Mouse (Mus musculus) forebrain, embryonic 10.5 days (tissue): Measurements from ENCODE around the gene Plppr2. TPM values are rescaled to one million over a fixed set of nuclear protein-coding genes. Genes with fewer than 3 reads are reported as not detected.
A peak's percentile ranks its signal among the peaks of the same experiment; 100 is the strongest.

Experiments
- DNase-seq: peaks from one replicate; pipeline ENCODE4 v3.0.0-alpha.2; 2017; ENCODE audit warnings: low spot score; ENCODE audit errors: extremely low spot score
- H3K27ac ChIP-seq: fragments of 300-500 bp; sonication (generic); 2 replicates; pipeline ENCODE4 v1.5.1; 2016; ENCODE audit warnings: mild to moderate bottlenecking
- H3K27me3 ChIP-seq: fragments of 300-500 bp; sonication (generic); 2 replicates; pipeline ENCODE4 v1.6.1; 2016; ENCODE audit warnings: mild to moderate bottlenecking; ENCODE audit not compliant: poor library complexity, severe bottlenecking
- H3K36me3 ChIP-seq: fragments of 300-500 bp; sonication (generic); replicated peaks from 2 replicates; pipeline ENCODE4 v1.6.1; 2016; ENCODE audit warnings: mild to moderate bottlenecking, moderate library complexity
- H3K4me1 ChIP-seq: fragments of 300-500 bp; sonication (generic); 2 replicates; pipeline ENCODE4 v1.6.1; 2016
- H3K4me3 ChIP-seq: fragments of 300-500 bp; sonication (generic); 2 replicates; pipeline ENCODE4 v1.5.1; 2016; ENCODE audit warnings: mild to moderate bottlenecking, moderate library complexity
- H3K9me3 ChIP-seq: fragments of 300-500 bp; sonication (generic); 2 replicates; pipeline ENCODE4 v1.6.1; 2016; ENCODE audit warnings: mild to moderate bottlenecking, moderate library complexity
- WGBS: fragments of 180-500 bp; shearing (Covaris S2); methylation state at CpG from one replicate; pipeline ENCODE4 v1.1.7; 2016; 5-methylcytosine and 5-hydroxymethylcytosine counted together
- polyA plus RNA-seq: library from polyadenylated mRNA; unstranded; fragments of >200 nt; fragmentation: Nextera tagmentation; extraction: Ambion mirVana; gene quantifications from 2 replicates; pipeline ENCODE4 v1.2.1, GENCODE M21; 2016

The Plppr2 gene
- polyA plus RNA-seq, 1 experiment from 2014 or later: 11.5 TPM

DNA sequence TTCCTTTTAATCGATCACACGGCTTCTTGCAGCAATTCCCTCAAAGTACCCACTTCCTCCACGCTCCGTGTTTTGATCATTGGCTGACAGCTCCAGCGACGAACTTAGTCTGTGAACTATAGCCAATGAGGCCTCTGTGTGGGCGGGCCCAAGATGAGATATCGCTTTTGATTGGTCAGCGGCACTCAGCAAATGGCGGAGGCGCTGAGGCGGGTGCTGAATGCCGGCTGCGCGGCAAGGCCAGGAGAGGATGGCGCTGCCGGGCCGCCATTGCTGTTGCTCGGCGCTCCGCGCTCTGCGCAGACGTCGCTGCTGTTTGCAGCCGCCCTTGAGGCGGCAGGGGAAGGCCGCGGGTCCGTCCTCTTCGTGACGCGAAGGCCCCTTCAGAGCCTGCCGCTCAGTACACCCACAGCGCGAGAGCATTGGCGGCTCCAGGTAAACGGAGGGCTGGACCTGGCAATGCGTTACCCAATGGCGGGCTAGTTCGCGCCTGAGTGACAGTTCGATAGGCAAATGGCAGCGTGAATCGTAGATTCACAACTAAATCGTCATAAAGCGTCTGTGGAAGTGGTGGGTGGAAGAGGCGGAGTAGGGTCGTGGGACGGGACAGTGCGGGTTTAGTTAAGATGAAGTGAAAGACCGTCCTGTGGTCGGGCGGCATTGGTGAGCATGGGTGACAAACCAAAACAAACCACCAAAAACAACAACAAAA, 18.9 kb downstream of the Plppr2 start, which contains the start of gene Swsap1:
Gene Swsap1, plus strand, starts transcription at position 186 of the 712 bp plus-strand sequence.
- WGBS: under 1% methylated on average over 54 of the region's 54 CpGs
- peak; percentile 97 for DNase-seq
- Histone ChIP-seq H3K36me3 (peaks cover 9% of the 10 kb centered on the region; the same call in 1 of the 2 replicates), H3K9me3 (no peaks in the 10 kb centered on the region), H3K4me3 (peak within 1 kb of the TSS; percentile 75), H3K4me1 (peaks cover 28% of the 10 kb centered on the region), H3K27me3 (peaks cover 21% of the 10 kb centered on the region), H3K27ac (peak within 1 kb of the TSS; percentile 96)

DNA sequence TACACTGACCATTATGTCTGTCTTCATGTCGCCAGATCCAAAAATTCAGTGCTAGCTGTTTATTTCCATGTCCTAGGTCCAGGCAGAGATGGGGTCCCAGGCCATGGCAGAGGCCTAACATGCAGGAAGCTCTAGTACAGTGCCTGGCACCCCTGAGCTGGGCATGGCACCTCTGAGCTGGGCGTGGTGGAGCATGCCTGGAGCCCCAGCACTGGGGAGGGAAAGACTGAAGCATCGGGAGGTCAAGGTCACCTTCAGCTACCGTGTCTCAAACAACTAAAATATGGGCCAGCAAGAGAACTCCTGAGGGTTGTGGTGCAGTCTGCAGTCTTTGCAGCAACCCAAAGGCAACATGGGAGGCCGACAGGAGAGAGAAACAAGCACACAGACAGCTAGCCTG, 21.5 kb downstream of the Plppr2 start:
- no peaks in the 10 kb centered on the region for H3K9me3 ChIP-seq
- no peak overlapping the region for H3K27ac ChIP-seq
- H3K4me1 ChIP-seq: peaks cover 50% of the 10 kb centered on the region
- H3K27me3 ChIP-seq: peaks cover 47% of the 10 kb centered on the region
- no peak for DNase-seq
- no peak overlapping the region; the same call in 1 of the 2 replicates for H3K4me3 ChIP-seq
- 92% methylated on average over 5 of the region's 5 CpGs for WGBS
- H3K36me3 ChIP-seq: peaks cover 9% of the 10 kb centered on the region; the same call in 1 of the 2 replicates

DNA sequence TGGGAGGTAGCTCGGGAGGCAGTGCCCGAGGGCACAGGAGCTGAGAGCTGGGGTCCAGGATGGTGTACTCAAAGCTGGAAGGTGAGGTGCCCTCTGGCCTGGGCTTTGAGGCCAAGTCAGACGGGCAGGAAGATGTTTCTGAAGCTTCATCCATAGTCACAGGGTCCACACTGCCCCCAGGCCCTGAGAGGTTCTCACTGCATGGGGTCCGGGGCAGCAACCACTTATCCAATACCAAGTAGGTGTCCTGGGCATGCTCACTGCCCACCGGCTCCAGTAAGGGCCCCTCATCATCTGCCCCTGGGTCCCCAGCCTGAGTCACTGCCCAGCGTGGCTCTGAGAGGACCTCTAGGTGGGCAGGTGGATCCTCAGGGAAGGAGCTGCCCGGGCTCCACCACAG, 22.4 kb downstream of the Plppr2 start:
- Histone ChIP-seq H3K27ac (no peak overlapping the region), H3K36me3 (peaks cover 9% of the 10 kb centered on the region; the same call in 1 of the 2 replicates), H3K4me1 (peaks cover 48% of the 10 kb centered on the region), H3K27me3 (peaks cover 56% of the 10 kb centered on the region), H3K4me3 (0 out of 2 replicates have a peak overlapping the region, but pooled peaks have one; percentile 0), H3K9me3 (no peaks in the 10 kb centered on the region)
- no peak for DNase-seq
- 84% methylated on average over 7 of the region's 7 CpGs for WGBS

DNA sequence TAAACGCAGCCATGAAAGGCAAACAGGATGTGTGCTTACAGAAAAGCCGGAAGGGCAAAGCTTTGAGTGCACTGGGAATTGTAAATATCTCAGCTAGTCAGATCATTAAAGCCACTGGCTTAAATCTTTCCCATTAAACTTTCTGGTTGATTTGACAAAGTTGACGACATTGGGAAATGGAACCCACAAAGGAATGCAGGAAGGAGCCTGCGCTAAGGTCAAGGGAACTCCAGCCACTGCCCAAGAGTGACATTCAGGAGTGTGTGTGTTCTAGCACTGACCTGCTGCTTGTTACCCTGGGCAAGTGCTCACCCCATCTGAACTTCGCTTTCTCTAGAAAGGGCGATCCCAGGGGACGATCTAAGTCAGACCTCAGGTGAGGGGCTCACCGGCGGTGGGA, 23.3 kb downstream of the Plppr2 start:
- 47% methylated on average over 9 of the region's 9 CpGs for WGBS
- H3K4me3 ChIP-seq: peak overlapping the region; percentile 58

DNA sequence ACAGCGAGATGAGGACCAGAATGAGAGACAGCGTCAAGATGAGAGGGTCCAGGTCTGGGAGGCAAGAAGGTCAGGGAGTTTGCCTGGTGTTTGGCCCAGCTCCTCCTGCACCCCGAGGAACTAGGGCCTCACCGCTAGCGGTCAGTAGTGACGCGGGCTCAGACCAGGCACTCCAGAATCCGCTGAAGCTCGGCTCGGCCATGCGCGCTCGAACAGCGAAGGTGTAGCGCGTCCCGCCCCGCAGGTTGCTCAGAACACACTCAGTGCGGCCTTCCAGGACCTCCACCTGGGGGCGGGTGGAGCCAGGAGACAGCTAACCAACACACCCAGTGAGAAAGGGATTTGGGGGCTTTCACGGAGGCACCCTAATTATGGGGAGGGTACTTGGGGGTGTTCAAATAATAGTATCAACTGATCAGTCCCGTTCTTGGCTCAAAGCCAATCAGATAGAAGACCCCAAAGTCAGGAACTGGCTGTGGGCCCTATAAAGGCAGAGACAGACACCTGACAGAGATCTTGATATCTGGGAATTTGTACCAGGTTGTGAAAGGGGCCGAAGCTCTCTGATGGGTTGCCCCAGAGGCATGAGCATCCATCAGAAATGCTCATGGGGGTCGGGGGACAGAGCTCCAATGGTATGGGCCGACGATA, 23.9 kb downstream of the Plppr2 start:
- H3K4me1 ChIP-seq: peaks cover 44% of the 10 kb centered on the region
- no peak for DNase-seq
- H3K27me3 ChIP-seq: peaks cover 58% of the 10 kb centered on the region
- peaks cover 9% of the 10 kb centered on the region; the same call in 1 of the 2 replicates for H3K36me3 ChIP-seq
- no peak overlapping the region for H3K27ac ChIP-seq
- WGBS: 9% methylated on average over 26 of the region's 26 CpGs
- no peaks in the 10 kb centered on the region for H3K9me3 ChIP-seq
- H3K4me3 ChIP-seq: peak overlapping the region; percentile 58

More for the DNA sequence above, 23.3 kb downstream of the Plppr2 start:
- H3K9me3 ChIP-seq: no peaks in the 10 kb centered on the region
- H3K4me1 ChIP-seq: peaks cover 44% of the 10 kb centered on the region
- H3K27ac ChIP-seq: no peak overlapping the region
- peaks cover 9% of the 10 kb centered on the region; the same call in 1 of the 2 replicates for H3K36me3 ChIP-seq
- DNase-seq: no peak
- peaks cover 58% of the 10 kb centered on the region for H3K27me3 ChIP-seq

DNA sequence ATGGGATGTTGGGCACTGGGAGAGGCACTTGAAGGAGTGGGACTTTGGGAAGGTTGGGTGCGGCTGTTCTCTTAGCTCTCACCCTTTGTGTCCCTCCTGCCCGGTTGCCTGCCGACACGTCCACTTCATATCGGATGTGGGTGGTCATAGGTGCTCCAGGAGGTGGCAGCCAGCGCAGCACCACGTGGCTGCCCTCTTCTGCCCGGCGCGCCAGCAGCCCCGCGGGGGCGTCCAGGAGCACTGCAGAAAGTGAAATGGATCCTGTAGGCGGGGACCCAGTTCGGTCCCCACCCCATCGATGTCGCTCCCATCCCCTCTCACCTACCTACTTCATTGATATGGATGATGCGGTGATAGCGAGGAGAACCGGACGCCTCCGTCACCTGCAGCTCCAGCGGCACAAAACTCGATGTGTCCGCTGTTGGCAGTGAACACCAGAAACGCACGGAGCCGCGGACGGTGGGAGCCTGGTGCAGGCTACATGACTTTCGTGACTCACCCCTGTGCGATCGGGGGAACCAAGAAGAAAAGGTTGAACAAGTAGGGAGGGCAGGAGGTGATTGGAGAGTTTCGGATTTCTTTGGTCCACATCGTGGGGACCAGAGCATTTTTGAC, 24.6 kb downstream of the Plppr2 start:
- Histone ChIP-seq H3K36me3 (peaks cover 9% of the 10 kb centered on the region; the same call in 1 of the 2 replicates), H3K27me3 (peaks cover 58% of the 10 kb centered on the region), H3K9me3 (no peaks in the 10 kb centered on the region), H3K27ac (peak overlapping the region; percentile 74), H3K4me3 (peak overlapping the region; percentile 58), H3K4me1 (peaks cover 40% of the 10 kb centered on the region)
- WGBS: 2% methylated on average over 35 of the region's 35 CpGs
- no peak for DNase-seq

DNA sequence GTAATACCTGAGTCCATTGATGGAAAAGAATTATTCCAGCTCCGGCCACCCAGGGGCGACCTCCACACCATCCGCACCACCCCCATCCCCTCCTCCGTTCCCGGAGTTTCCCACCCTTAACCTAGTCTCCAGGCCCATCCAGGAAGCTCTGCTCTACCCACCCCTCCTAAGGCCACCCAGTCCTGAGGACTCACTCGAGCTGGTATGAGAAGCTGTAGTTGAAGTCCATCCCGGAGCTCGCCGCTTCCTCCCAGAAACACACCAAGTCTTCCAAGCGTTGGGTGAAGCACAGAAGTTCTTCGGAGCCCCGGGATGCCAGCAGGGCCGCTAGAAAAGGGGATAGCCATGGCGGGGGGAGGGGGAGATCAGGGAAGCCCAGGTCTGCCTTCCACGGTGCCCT, 25.2 kb downstream of the Plppr2 start:
- WGBS: 0% methylated on average over 15 of the region's 15 CpGs
- DNase-seq: no peak
- H3K4me3 ChIP-seq: peak overlapping the region; percentile 58
- no peaks in the 10 kb centered on the region for H3K9me3 ChIP-seq
- peaks cover 9% of the 10 kb centered on the region; the same call in 1 of the 2 replicates for H3K36me3 ChIP-seq
- peaks cover 36% of the 10 kb centered on the region for H3K4me1 ChIP-seq
- H3K27me3 ChIP-seq: peaks cover 58% of the 10 kb centered on the region
- H3K27ac ChIP-seq: peak overlapping the region; percentile 74

DNA sequence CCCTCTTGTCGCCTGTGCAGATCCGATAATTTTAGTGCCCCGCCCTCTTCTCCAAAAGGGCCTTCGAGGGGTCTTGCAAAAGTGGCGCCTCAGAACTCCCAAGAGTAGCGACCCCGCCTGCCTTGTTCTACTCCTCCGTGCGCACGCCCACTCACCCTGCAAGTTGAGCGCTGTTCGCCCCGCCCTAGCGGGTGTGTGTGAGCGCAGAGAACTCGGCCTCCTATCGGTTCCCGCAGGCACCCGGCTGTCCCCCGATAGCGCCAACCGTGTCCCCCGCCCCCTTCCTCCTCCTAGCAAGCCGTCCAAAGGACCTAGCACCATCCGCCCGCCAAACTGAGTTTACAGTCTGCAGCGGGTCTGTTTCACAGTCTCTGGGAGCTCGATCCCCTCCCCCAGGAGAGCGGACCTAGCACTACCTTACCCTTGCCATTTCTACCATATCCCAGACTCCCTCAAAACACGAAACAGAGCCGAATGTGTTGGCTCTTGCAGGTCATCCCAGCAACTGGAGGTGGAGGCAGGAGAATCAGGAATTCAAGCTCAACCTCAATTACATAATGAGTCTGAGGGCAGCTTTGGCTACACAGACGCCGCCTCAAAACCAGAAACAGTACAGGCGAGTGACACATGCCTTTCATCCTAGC, 25.7 kb downstream of the Plppr2 start:
- H3K27me3 ChIP-seq: peaks cover 58% of the 10 kb centered on the region
- peaks cover 5% of the 10 kb centered on the region; the same call in 1 of the 2 replicates for H3K36me3 ChIP-seq
- peak; percentile 73 for DNase-seq
- H3K4me3 ChIP-seq: peak overlapping the region; percentile 58
- 3% methylated on average over 34 of the region's 34 CpGs for WGBS
- H3K4me1 ChIP-seq: peaks cover 36% of the 10 kb centered on the region
- H3K9me3 ChIP-seq: no peaks in the 10 kb centered on the region
- H3K27ac ChIP-seq: peak overlapping the region; percentile 74

DNA sequence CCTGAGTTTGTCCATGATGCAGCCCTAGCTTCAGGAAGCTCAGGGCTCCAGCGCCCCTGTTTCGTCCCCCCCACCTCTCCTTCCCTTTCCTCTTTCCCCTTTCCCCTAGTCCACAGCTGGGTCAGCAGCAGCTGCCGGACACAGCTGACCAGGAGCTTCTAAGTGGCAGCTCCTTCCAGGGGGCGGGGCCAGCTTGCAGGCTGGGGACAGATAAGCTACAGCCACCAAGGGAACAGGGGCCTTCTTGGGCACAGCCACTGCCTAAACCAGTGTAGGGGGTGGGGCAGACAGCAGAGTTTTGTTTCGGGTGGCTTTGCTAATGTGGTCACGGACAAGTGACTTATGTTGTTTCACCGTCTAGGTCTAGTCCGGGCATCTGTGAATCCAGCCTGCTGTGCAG, 26.6 kb downstream of the Plppr2 start, which contains the start of gene Epor:
Gene Epor, minus strand, starts transcription at position 90 of the 400 bp plus-strand sequence.
- H3K27me3 ChIP-seq: peaks cover 58% of the 10 kb centered on the region
- WGBS: 32% methylated on average over 8 of the region's 8 CpGs
- peaks cover 1% of the 10 kb centered on the region; the same call in 1 of the 2 replicates for H3K36me3 ChIP-seq
- H3K9me3 ChIP-seq: no peaks in the 10 kb centered on the region
- H3K4me3 ChIP-seq: peak within 1 kb of the TSS; percentile 58
- peak within 1 kb of the TSS; percentile 74 for H3K27ac ChIP-seq
- DNase-seq: peak; percentile 45
- peaks cover 36% of the 10 kb centered on the region for H3K4me1 ChIP-seq

DNA sequence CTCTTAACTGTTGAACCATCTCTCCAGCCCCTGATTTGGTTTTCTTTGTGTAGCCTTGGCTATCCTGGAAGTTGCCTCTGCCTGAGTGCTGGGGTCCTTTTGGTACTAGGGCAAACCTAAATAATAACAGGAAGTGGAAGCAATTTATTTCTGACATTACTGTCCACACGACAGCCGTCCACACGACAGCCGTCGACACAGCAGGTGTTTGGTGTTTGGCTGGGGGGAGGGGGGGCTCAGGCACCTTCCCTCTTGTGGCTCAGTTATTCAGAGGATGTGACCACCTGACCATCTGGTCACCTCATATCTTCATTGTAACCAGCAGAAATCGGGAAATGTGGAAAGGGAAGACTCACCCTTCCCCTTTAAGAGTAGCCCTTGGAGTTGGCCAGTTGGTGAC, 32.0 kb downstream of the Plppr2 start:
- 88% methylated on average over 6 of the region's 6 CpGs for WGBS
- Histone ChIP-seq H3K9me3 (no peaks in the 10 kb centered on the region), H3K4me3 (no peak overlapping the region), H3K27ac (no peak overlapping the region), H3K36me3 (no peaks in the 10 kb centered on the region), H3K4me1 (no peaks in the 10 kb centered on the region; the same call in 1 of the 2 replicates), H3K27me3 (peaks cover 5% of the 10 kb centered on the region)
- no peak for DNase-seq

DNA sequence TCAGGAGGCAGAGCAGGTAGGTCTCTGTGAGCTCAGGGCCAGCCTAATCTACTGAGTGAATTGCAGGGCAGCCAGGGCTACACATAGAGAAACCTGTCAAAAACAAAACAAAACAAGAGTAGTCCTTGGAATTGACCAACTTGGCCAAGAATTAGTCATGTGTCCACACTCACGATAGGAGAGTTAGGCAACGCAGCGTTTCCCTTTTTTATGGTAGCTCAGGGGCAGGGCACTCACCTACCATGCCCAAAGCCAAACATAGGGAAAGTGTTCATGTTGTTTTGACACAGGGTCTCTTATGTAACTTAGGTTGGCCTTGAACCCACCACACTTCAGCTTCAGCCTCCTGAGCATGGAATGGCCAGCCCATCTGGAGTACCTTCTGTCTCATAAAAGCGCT, 32.5 kb downstream of the Plppr2 start:
- no peak overlapping the region for H3K27ac ChIP-seq
- WGBS: 95% methylated on average over 4 of the region's 4 CpGs
- H3K27me3 ChIP-seq: peaks cover 1% of the 10 kb centered on the region
- H3K4me3 ChIP-seq: no peak overlapping the region
- no peak for DNase-seq
- no peaks in the 10 kb centered on the region for H3K9me3 ChIP-seq
- H3K4me1 ChIP-seq: no peaks in the 10 kb centered on the region; the same call in 1 of the 2 replicates
- H3K36me3 ChIP-seq: no peaks in the 10 kb centered on the region

DNA sequence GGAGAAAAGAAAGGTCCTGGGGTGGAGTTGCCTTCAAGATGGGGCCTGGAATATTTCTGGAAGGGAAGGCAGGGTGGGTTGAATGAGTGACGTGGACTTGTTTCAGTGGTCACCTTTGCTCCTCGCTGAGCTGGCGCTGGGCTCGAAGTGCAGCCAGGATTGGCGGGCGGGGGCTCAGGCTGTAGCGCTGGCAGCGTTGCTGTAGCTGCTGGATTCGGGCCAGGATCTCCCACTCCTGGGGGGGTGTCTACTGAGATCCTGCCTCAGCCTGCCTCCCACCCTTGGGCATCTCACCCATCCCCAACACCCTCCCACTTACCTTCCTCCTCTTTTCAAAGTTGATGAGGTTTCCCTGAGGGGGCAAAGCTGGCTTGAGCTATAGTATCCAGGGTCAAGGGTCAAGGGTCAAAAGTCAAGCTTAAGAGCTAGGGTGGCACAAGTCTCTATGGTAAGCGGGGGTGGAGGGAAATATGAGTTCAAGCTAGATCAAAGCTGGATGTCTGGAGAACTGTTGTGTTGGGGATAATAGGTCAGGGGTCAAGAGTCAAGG, 39.9 kb downstream of the Plppr2 start:
- Histone ChIP-seq H3K4me3 (no peak overlapping the region), H3K4me1 (no peaks in the 10 kb centered on the region), H3K27me3 (peaks cover 9% of the 10 kb centered on the region; the same call in 1 of the 2 replicates), H3K36me3 (peaks cover 8% of the 10 kb centered on the region), H3K9me3 (no peaks in the 10 kb centered on the region), H3K27ac (no peak overlapping the region)
- 91% methylated on average over 10 of the region's 10 CpGs for WGBS
- DNase-seq: no peak
